Mouse (Mus musculus) cerebellum, adult 2 months (tissue): ENCODE data around the gene Ska3. TPM values are rescaled to one million over a fixed set of nuclear protein-coding genes. Genes with fewer than 3 reads are reported as not detected.

Experiments
- DNase-seq, 2 experiments: peaks; one replicate each; pipeline ENCODE4 v3.0.0; 2021
- H3K27ac ChIP-seq: fragments of 200-500 bp; 2 replicates; pipeline ENCODE4 v1.5.1; 2012; ENCODE audit warnings: low read length, control low read depth, inconsistent platforms; ENCODE audit not compliant: insufficient read depth
- H3K27me3 ChIP-seq: fragments of 200-500 bp; 2 replicates; pipeline ENCODE4 v1.6.1; 2012; ENCODE audit warnings: inconsistent platforms, mild to moderate bottlenecking, low read length, moderate library complexity; ENCODE audit not compliant: control insufficient read depth, insufficient read depth
- H3K4me1 ChIP-seq: fragments of 200-500 bp; 2 replicates; pipeline ENCODE4 v1.6.1; 2011; ENCODE audit warnings: low read length; ENCODE audit not compliant: control insufficient read depth, insufficient read depth
- H3K4me3 ChIP-seq: fragments of 200-500 bp; replicated peaks from 2 replicates; pipeline ENCODE3; 2011; ENCODE audit warnings: mild to moderate bottlenecking, low read depth, low read length, control low read depth; ENCODE audit not compliant: insufficient read depth
- CTCF ChIP-seq: fragments of 200-500 bp; IDR thresholded peaks from 2 replicates; pipeline ENCODE4 v1.5.1; 2011; ENCODE audit warnings: low read depth, mild to moderate bottlenecking, control low read depth, low read length, moderate library complexity, borderline replicate concordance; ENCODE audit not compliant: insufficient read depth
- POLR2A ChIP-seq: fragments of 200-500 bp; IDR thresholded peaks from 2 replicates; pipeline ENCODE4 v1.6.1; 2011; ENCODE audit warnings: low read length, control low read depth, borderline replicate concordance; ENCODE audit not compliant: insufficient read depth
- WGBS: fragments of 180-500 bp; shearing (Covaris S2); methylation state at CpG from one replicate; pipeline ENCODE4 v1.1.7; 2018; 5-methylcytosine and 5-hydroxymethylcytosine counted together
- polyA plus RNA-seq: library from polyadenylated mRNA; depleted of rRNA; stranded (reverse); fragments of >200 nt; gene quantifications from 2 replicates; pipeline ENCODE4 v1.2.3, GENCODE M21; 2012; rRNA removed

Gene Ska3
- polyA plus RNA-seq, 1 experiment, result 0.38 TPM

DNA sequence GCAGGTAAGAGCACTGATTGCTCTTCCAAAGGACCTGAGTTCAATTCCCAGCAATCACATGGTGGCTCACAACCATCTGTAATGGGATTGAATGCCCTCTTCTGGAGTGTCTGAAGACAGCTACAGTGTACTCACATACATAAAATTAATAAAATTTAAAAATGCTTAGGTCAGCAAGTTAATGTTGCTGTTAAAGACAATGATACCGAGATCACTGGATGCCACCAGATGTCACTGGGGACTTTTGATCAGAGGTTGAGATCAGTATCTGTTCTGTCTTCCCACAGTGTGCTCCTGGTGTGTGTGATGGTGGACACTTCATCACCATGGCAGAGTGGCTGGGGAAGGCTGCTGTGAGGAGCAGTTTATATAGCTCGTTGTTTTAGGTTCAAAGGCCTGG, 36.7 kb downstream of the Ska3 start:
- WGBS, result 70% methylated on average over 2 of the region's 2 CpGs

DNA sequence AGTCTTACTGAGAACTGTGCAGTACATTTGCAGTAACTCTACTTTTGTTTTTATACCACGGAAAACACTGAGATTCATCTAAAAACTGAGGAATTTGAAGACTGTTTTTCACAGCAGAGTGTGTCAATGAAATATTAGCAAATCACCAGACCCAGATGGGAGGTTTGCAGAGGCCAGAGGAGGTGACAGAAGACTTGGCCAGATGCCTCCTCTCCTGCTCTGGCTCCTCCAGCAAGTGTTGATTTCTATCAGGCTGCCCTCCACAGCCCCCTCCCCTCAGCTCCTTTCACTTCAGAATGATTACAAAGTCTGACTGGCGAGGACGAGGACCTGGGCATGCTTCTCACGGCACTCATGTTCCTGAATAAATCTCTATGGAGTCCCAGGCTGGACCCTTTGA, 38.6 kb downstream of the Ska3 start:
- Histone ChIP-seq H3K4me3 (no peak overlapping the region), H3K27me3 (no peaks in the 10 kb centered on the region), H3K27ac (no peak overlapping the region), H3K4me1 (no peaks in the 10 kb centered on the region)
- TF ChIP-seq CTCF, result no peak
- no peak for TF ChIP-seq POLR2A
- DNase-seq, result no peak
- 28% methylated on average over 4 of the region's 4 CpGs for WGBS

More for the DNA sequence above, 36.7 kb downstream of the Ska3 start:
- TF ChIP-seq POLR2A, result no peak
- TF ChIP-seq CTCF, result no peak
- Histone ChIP-seq H3K4me1 (no peaks in the 10 kb centered on the region), H3K4me3 (no peak overlapping the region), H3K27me3 (no peaks in the 10 kb centered on the region), H3K27ac (no peak overlapping the region)
- no peak for DNase-seq

GRCm38 (mm10) chr14:57772157-57772815, 53.7 kb downstream of the Ska3 start:
- TF ChIP-seq CTCF (no peak), POLR2A (no peak)
- WGBS, result 80% methylated on average over 6 of the region's 6 CpGs

DNA sequence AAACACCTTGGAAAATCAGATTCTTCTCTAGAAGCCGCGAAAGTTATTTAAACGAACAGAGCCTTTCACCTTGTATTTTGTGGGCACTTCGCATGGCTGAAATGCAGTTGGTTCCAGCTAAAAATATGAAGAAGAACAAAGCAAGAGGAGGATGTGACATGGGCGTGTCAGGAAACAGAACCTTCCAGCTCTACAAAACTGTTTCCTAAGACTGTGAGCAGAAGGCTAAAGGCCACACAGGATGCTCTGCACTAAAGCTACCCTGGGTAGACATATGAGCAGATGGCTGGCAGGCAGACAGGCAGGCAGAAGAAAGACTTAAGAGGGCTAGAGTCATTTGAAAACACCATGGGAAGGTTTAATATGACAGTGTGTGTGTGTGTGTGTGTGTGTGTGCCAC, 56.9 kb downstream of the Ska3 start:
- no peak overlapping the region for H3K4me3 ChIP-seq
- H3K27me3 ChIP-seq, result no peaks in the 10 kb centered on the region
- H3K27ac ChIP-seq, result no peak overlapping the region
- no peak for DNase-seq
- WGBS, result 95% methylated on average over 5 of the region's 5 CpGs
- no peaks in the 10 kb centered on the region for H3K4me1 ChIP-seq
- TF ChIP-seq POLR2A (no peak), CTCF (no peak)

More at GRCm38 (mm10) chr14:57772157-57772815, 53.7 kb downstream of the Ska3 start:
- no peak for DNase-seq
- no peak overlapping the region for H3K4me3 ChIP-seq
- no peaks in the 10 kb centered on the region for H3K27me3 ChIP-seq
- H3K27ac ChIP-seq, result no peak overlapping the region
- H3K4me1 ChIP-seq, result no peaks in the 10 kb centered on the region

DNA sequence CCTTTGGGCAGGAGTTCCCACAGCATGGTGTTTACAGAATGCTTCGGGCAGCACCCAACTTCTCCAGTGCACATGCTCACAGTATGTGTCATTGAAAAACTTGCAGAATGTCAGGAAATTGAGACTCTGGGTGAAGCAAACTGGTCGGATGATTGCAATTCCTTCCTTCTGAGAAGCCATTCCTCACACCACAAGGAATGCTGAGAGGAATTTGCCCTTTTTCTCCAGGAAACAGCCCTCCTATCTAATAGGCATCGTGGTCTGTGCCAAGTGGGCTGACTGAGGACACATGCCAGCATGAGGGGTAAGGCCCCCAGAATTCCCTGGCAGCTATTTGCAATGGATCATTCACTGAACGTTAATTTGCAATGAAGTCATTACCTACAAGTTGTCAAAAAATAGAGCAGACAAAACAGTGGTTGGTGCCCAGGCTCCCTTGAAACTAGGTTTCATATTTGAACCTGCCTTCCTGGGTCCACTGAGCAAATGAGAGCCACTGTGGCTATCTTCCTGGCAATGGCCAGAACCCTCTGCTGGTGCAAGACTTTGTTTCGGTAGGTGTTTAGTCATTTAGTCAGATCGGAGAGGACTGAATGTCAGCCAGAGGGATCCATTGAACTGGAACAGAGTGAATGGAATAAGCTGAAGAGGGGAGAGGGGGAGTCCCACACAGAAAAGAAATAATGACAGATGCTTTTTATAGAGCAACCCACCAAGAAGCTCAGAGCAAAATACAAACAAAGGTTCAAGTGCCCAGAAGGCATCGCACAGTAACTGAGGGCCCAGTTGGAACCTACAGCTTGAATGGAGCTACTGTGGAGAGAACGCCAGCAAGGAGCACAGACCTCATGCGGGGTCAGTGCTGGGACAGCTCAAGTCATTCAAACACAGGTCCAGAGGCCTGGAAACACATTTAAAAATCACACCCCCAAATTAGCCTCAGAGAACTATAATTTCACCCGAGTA, 65.3 kb downstream of the Ska3 start:
- WGBS, result 31% methylated on average over 10 of the region's 10 CpGs
- Histone ChIP-seq H3K4me1 (no peaks in the 10 kb centered on the region), H3K27me3 (no peaks in the 10 kb centered on the region; the same call in 1 of the 2 replicates), H3K27ac (no peak overlapping the region), H3K4me3 (no peak overlapping the region)
- DNase-seq, result no peak
- TF ChIP-seq CTCF (no peak), POLR2A (no peak)

- H3K27me3 ChIP-seq, result no peaks in the 10 kb centered on the region
- DNase-seq, result no peak
- H3K27ac ChIP-seq, result no peak within 1 kb of the TSS
- TF ChIP-seq POLR2A, result no peak
- TF ChIP-seq CTCF, result no peak
- no peaks in the 10 kb centered on the region for H3K4me1 ChIP-seq
- no peak within 1 kb of the TSS for H3K4me3 ChIP-seq
- WGBS, result 61% methylated on average over 4 of the region's 4 CpGs
These were observed 67.7 kb downstream of the Ska3 start, which contains the start of gene Lats2 for GRCm38 (mm10) chr14:57758237-57758636. Lats2 (minus strand) TSS chr14:57758388.

Other genes starting within 250 kb of the Ska3 start
- gene Xpo4, start 160.8 kb downstream of the Ska3 start, polyA plus RNA-seq, result 9.1 and 10.6 TPM in 2 replicates
- not detected in 2 replicates for gene Gm49361, start 80.1 kb downstream of the Ska3 start, polyA plus RNA-seq
- gene Lats2, start 67.8 kb downstream of the Ska3 start, polyA plus RNA-seq, result 32.6 and 33.5 TPM in 2 replicates
- 25.0 and 25.5 TPM in 2 replicates for gene Sap18, start 28.0 kb downstream of the Ska3 start, polyA plus RNA-seq
- gene Mrpl57, start within 50 bp of the Ska3 start, polyA plus RNA-seq, result 65.6 and 69.5 TPM in 2 replicates
- 31.4 and 39.8 TPM in 2 replicates for gene Zdhhc20, start 64.1 kb upstream of the Ska3 start, polyA plus RNA-seq
- 19.8 and 21.3 TPM in 2 replicates for gene Micu2, start 173.1 kb upstream of the Ska3 start, polyA plus RNA-seq
- 41.3 and 42.1 TPM in 2 replicates for gene Fgf9, start 244.4 kb upstream of the Ska3 start, polyA plus RNA-seq